Comparison of ENCODE assay signal across 29 mouse cellular contexts in genomic region chr3:19408283-19408682, GRCm38 (mm10).
A peak's percentile ranks its signal among the peaks of the same experiment; 100 is the strongest.
DNase-seq lines count a peak whose midpoint lies in the region; ATAC-seq and TF ChIP-seq lines count a peak whose summit lies in the region.
"Had no signal": no experiment of that assay in that cellular context is flagged by ENCODE, and none has a peak within 500 bp of the region (broad histone marks: within the 10 kb centered on the region; RNA-seq: fewer than 3 reads in every experiment).

No protein-coding gene starts in this region.

- no peak overlapping the region for H3K4me3 ChIP-seq in C2C12 (ENCODE audit: insufficient read depth, poor library complexity, severe bottlenecking)
- H3K4me3 ChIP-seq in hindbrain, embryonic 12.5 days, result no peak overlapping the region
- no peak overlapping the region for H3K4me3 ChIP-seq in hindbrain, embryonic 10.5 days
- H3K4me3 ChIP-seq: embryonic facial prominence, embryonic 13.5 days; liver, embryonic 12.5 days; neural tube, embryonic 12.5 days had no signal

- no peaks in the 10 kb centered on the region for H3K27me3 ChIP-seq in C2C12 (ENCODE audit: control insufficient read depth, insufficient read depth, insufficient read length)
- no peaks in the 10 kb centered on the region for H3K27me3 ChIP-seq in hindbrain, embryonic 12.5 days
- H3K27me3 ChIP-seq in hindbrain, embryonic 10.5 days (ENCODE audit: insufficient read depth, poor library complexity, severe bottlenecking), result no peaks in the 10 kb centered on the region
- H3K27me3 ChIP-seq: embryonic facial prominence, embryonic 13.5 days; liver, embryonic 12.5 days; neural tube, embryonic 12.5 days had no signal

- no peak overlapping the region for H3K27ac ChIP-seq in hindbrain, embryonic 12.5 days
- H3K27ac ChIP-seq in hindbrain, embryonic 10.5 days, result no peak overlapping the region
- H3K27ac ChIP-seq: embryonic facial prominence, embryonic 13.5 days; hindbrain, embryonic 14.5 days; liver, embryonic 12.5 days; neural tube, embryonic 12.5 days had no signal

- no peak overlapping the region for H3K9ac ChIP-seq in hindbrain, embryonic 12.5 days
- H3K9ac ChIP-seq: embryonic facial prominence, embryonic 13.5 days; forebrain, postnatal 0 days; hindbrain, embryonic 14.5 days; liver, embryonic 12.5 days; liver, postnatal 0 days; neural tube, embryonic 12.5 days had no signal

- no peaks in the 10 kb centered on the region for H3K79me2 ChIP-seq in C2C12 (ENCODE audit: control insufficient read depth, insufficient read depth)

- H3K79me3 ChIP-seq in C2C12 (ENCODE audit: low read depth), result no peaks in the 10 kb centered on the region

- H3ac ChIP-seq in C2C12 (ENCODE audit: control insufficient read depth, insufficient read length, low read depth), result no peak overlapping the region

- no peaks in the 10 kb centered on the region for H3K9me3 ChIP-seq in hindbrain, embryonic 12.5 days (replicated peaks)
- H3K9me3 ChIP-seq in hindbrain, embryonic 10.5 days, result no peaks in the 10 kb centered on the region
- H3K9me3 ChIP-seq: embryonic facial prominence, embryonic 13.5 days; liver, embryonic 12.5 days; neural tube, embryonic 12.5 days had no signal

- WGBS in hindbrain, embryonic 12.5 days, result 69% methylated on average over 2 of the region's 2 CpGs
- 72% methylated on average over 2 of the region's 2 CpGs for WGBS in hindbrain, embryonic 10.5 days

- H3K4me2 ChIP-seq in hindbrain, embryonic 12.5 days (replicated peaks), result no peak overlapping the region
- H3K4me2 ChIP-seq: embryonic facial prominence, embryonic 13.5 days; heart, embryonic 11.5 days; hindbrain, embryonic 14.5 days; liver, embryonic 12.5 days; midbrain, embryonic 11.5 days; neural tube, embryonic 12.5 days had no signal

- peak; percentile 10 for DNase-seq in kidney, postnatal 14 days
- DNase-seq in kidney, postnatal 25 days, result no peak
- DNase-seq in 3T3-L1 (ENCODE audit: low read depth, low spot score), result peak; percentile 12
- peak; percentile 32 for DNase-seq in lung, postnatal 36 days
- no peak for DNase-seq in hindbrain, embryonic 10.5 days (ENCODE audit: low spot score)
- DNase-seq: adrenal gland, postnatal 25 days; cerebellum, adult 11-12 months; cerebellum, postnatal 10 days; forebrain, postnatal 0 days; gastrocnemius, postnatal 10 days; heart, postnatal 36 days; layer of hippocampus, postnatal 36 days; left cerebral cortex, postnatal 4 days; liver, postnatal 0 days; right cerebral cortex, adult 18-20 months; spleen, adult 18-20 months; thymus, adult 18-20 months; thymus, postnatal 36 days had no signal

- H3K36me3 ChIP-seq in C2C12 (ENCODE audit: control insufficient read depth, insufficient read depth), result no peaks in the 10 kb centered on the region
- H3K36me3 ChIP-seq in hindbrain, embryonic 12.5 days, result no peaks in the 10 kb centered on the region
- H3K36me3 ChIP-seq in hindbrain, embryonic 10.5 days, result no peaks in the 10 kb centered on the region
- H3K36me3 ChIP-seq: embryonic facial prominence, embryonic 13.5 days; liver, embryonic 12.5 days; neural tube, embryonic 12.5 days had no signal

- 0 out of 2 replicates have a peak, but pooled peaks cover 5% of the 10 kb centered on the region for H3K4me1 ChIP-seq in hindbrain, embryonic 12.5 days
- peaks cover 17% of the 10 kb centered on the region for H3K4me1 ChIP-seq in hindbrain, embryonic 10.5 days (replicated peaks)
- H3K4me1 ChIP-seq: liver, embryonic 12.5 days had no signal

- TF ChIP-seq CTCF in C2C12 (IDR thresholded peaks at IDR 0.05; ENCODE audit: control insufficient read depth, insufficient read depth, insufficient read length), result no peak

- no peak for ATAC-seq in hindbrain, embryonic 12.5 days (ENCODE audit: low FRiP score)
- ATAC-seq: CD4-positive, CD25-positive, alpha-beta regulatory T cell, adult 4 months; forebrain, postnatal 0 days; intestine, postnatal 0 days; liver, embryonic 12.5 days; liver, postnatal 0 days; midbrain, embryonic 16.5 days had no signal

TF ChIP-seq in C2C12, 6 proteins besides CTCF, POLR2A, EP300 and RAD21:
- TF ChIP-seq MAX (IDR thresholded peaks at IDR 0.05), result no peak
- TF ChIP-seq FOSL1 (IDR thresholded peaks at IDR 0.05; ENCODE audit: insufficient read depth, low read length, poor library complexity, severe bottlenecking), result no peak
- no peak for TF ChIP-seq CEBPB (IDR thresholded peaks at IDR 0.05; ENCODE audit: low read depth)
- TF ChIP-seq USF1 (IDR thresholded peaks at IDR 0.05; ENCODE audit: low read depth), result no peak
- TF ChIP-seq MYOD1 (IDR thresholded peaks at IDR 0.05; ENCODE audit: control insufficient read depth, insufficient read length, low read depth), result peak; percentile 75
- no peak for TF ChIP-seq MYOG (IDR thresholded peaks at IDR 0.05; ENCODE audit: control insufficient read depth, extremely low read depth, insufficient read length)

Comparison
In these comparisons a context has a peak if more than half of its experiments do, and no peak if none do; other contexts are left out.
1. DNase-seq: peak in kidney, postnatal 14 days (single experiment), 3T3-L1 (single experiment) and lung, postnatal 36 days (single experiment); none in kidney, postnatal 25 days (0 of 2) and hindbrain, embryonic 10.5 days (single experiment).